Mouse (Mus musculus) layer of hippocampus, adult 18-20 months (tissue): Measurements from ENCODE around the gene Aebp1. TPM values are rescaled to one million over a fixed set of nuclear protein-coding genes. Genes with fewer than 3 reads are reported as not detected.
A peak's percentile ranks its signal among the peaks of the same experiment; 100 is the strongest.

ENCODE experiments used
- DNase-seq, 2 experiments: peaks; one replicate each; pipeline ENCODE4 v3.0.0; 2022; ENCODE audit warnings: low spot score in 2 of 2
- long read RNA-seq: library from polyadenylated mRNA; stranded (forward); transcript quantifications from one replicate; pipeline ENCODE4 v2.0.0, GENCODE M21; 2021
- total RNA-seq, 2 experiments: library from RNA; stranded (reverse); gene quantifications; 2 replicates each; pipeline ENCODE4 v1.2.3; 2021

The Aebp1 gene
- total RNA-seq: 1 to 10 TPM; 9.1 to 9.2 TPM
- long read RNA-seq, partial matches to known transcripts: 2 of 9 reads
- long read RNA-seq, other reads (novel, unspliced or antisense): 4 of 9 reads

GRCm38 (mm10) chr11:5861678-5862393, at the start of gene Aebp1:
Aebp1 (plus strand) TSS chr11:5861947.
- no peak for DNase-seq

GRCm38 (mm10) chr11:5813381-5813780, 48.4 kb upstream of the Aebp1 start:
- no peak for DNase-seq

- no peak for DNase-seq
Observed at GRCm38 (mm10) chr11:5819223-5819622, 42.5 kb upstream of the Aebp1 start.

- no peak for DNase-seq
Observed at GRCm38 (mm10) chr11:5825432-5825831, 36.3 kb upstream of the Aebp1 start.

- no peak for DNase-seq
Observed at GRCm38 (mm10) chr11:5827931-5828330, 33.8 kb upstream of the Aebp1 start.

GRCm38 (mm10) chr11:5828509-5829191, 33.1 kb upstream of the Aebp1 start:
- no peak for DNase-seq

GRCm38 (mm10) chr11:5829327-5829726, 32.4 kb upstream of the Aebp1 start:
- DNase-seq: no peak

- DNase-seq: no peak
Observed at GRCm38 (mm10) chr11:5834506-5834905, 27.2 kb upstream of the Aebp1 start.

- no peak for DNase-seq
Observed at GRCm38 (mm10) chr11:5835057-5835456, 26.7 kb upstream of the Aebp1 start.

- no peak for DNase-seq
Observed at GRCm38 (mm10) chr11:5836126-5836525, 25.6 kb upstream of the Aebp1 start.

GRCm38 (mm10) chr11:5837251-5838246, 24.2 kb upstream of the Aebp1 start, which contains the start of gene Polm:
Polm (minus strand) TSS chr11:5838016.
- DNase-seq: peak; percentile 82 to 90

- DNase-seq: no peak
Observed at GRCm38 (mm10) chr11:5840346-5840745, 21.4 kb upstream of the Aebp1 start.

- no peak for DNase-seq
Observed at GRCm38 (mm10) chr11:5841751-5842150, 20.0 kb upstream of the Aebp1 start.

- DNase-seq: no peak
Observed at GRCm38 (mm10) chr11:5843131-5843530, 18.6 kb upstream of the Aebp1 start.

- no peak for DNase-seq
Observed at GRCm38 (mm10) chr11:5846639-5847345, 15.0 kb upstream of the Aebp1 start.

GRCm38 (mm10) chr11:5848741-5849140, 13.0 kb upstream of the Aebp1 start:
- DNase-seq: peak; percentile 68 to 85

GRCm38 (mm10) chr11:5849316-5849715, 12.4 kb upstream of the Aebp1 start:
- DNase-seq: no peak

- DNase-seq: no peak
Observed at GRCm38 (mm10) chr11:5850452-5850851, 11.3 kb upstream of the Aebp1 start.

- no peak for DNase-seq
Observed at GRCm38 (mm10) chr11:5851021-5851736, 10.6 kb upstream of the Aebp1 start.

GRCm38 (mm10) chr11:5852314-5852713, 9.4 kb upstream of the Aebp1 start:
- DNase-seq: no peak
